Mouse (Mus musculus) small intestine, adult 2 months (tissue): ENCODE data around the gene Chn2. TPM values are rescaled to one million over a fixed set of nuclear protein-coding genes. Genes with fewer than 3 reads are reported as not detected.

Experiments used
- H3K27ac ChIP-seq: fragments of 200-500 bp; 2 replicates; pipeline ENCODE4 v1.5.1; 2012; ENCODE audit warnings: low read depth, low read length, control low read depth, inconsistent platforms; ENCODE audit not compliant: insufficient read depth
- H3K27me3 ChIP-seq: fragments of 200-500 bp; 2 replicates; pipeline ENCODE4 v1.6.1; 2012; ENCODE audit warnings: mild to moderate bottlenecking, moderate library complexity, low read length, inconsistent platforms; ENCODE audit not compliant: control insufficient read depth, insufficient read depth
- H3K36me3 ChIP-seq: fragments of 200-500 bp; 2 replicates; pipeline ENCODE4 v1.6.1; 2012; ENCODE audit warnings: mild to moderate bottlenecking, low read length, control low read depth, inconsistent platforms; ENCODE audit not compliant: control insufficient read depth, insufficient read depth
- H3K4me1 ChIP-seq: fragments of 200-500 bp; 2 replicates; pipeline ENCODE4 v1.6.1; 2012; ENCODE audit warnings: low read length, inconsistent platforms, mixed read lengths; ENCODE audit not compliant: control insufficient read depth, insufficient read depth, insufficient read length
- H3K4me3 ChIP-seq: fragments of 200-500 bp; 2 replicates; pipeline ENCODE4 v1.5.1; 2012; ENCODE audit warnings: low read depth, mild to moderate bottlenecking, control low read depth, inconsistent platforms, low read length, moderate library complexity
- CTCF ChIP-seq: fragments of 200-500 bp; IDR thresholded peaks from 2 replicates; pipeline ENCODE4 v1.5.1; 2012; ENCODE audit warnings: low read depth, mild to moderate bottlenecking, control low read depth, inconsistent platforms, low read length, moderate library complexity, mixed read lengths; ENCODE audit not compliant: insufficient replicate concordance, insufficient read length; ENCODE audit errors: extremely low read depth
- POLR2A ChIP-seq: fragments of 200-500 bp; IDR thresholded peaks from 2 replicates; pipeline ENCODE4 v1.6.1; 2012; ENCODE audit warnings: low read depth, mild to moderate bottlenecking, control low read depth, inconsistent platforms, low read length, moderate library complexity
- WGBS: fragments of 180-500 bp; shearing (Covaris S2); methylation state at CpG from one replicate; pipeline ENCODE4 v1.1.7; 2018; 5-methylcytosine and 5-hydroxymethylcytosine counted together
- polyA plus RNA-seq: library from polyadenylated mRNA; depleted of rRNA; stranded (reverse); fragments of >200 nt; gene quantifications from 2 replicates; pipeline ENCODE4 v1.2.3, GENCODE M21; 2012

Gene Chn2
- polyA plus RNA-seq, 1 experiment: 53.5 TPM

GRCm38 (mm10) chr6:54076625-54077024, 37.3 kb downstream of the Chn2 start:
- H3K4me3 ChIP-seq: no peak overlapping the region
- no peak for TF ChIP-seq POLR2A
- TF ChIP-seq CTCF: no peak
- H3K4me1 ChIP-seq: peaks cover 2% of the 10 kb centered on the region; the same call in 1 of the 2 replicates
- no peaks in the 10 kb centered on the region for H3K36me3 ChIP-seq
- no peak overlapping the region for H3K27ac ChIP-seq
- 92% methylated on average over 5 of the region's 5 CpGs for WGBS
- H3K27me3 ChIP-seq: no peaks in the 10 kb centered on the region

- Histone ChIP-seq H3K27ac (no peak overlapping the region), H3K4me3 (no peak overlapping the region), H3K36me3 (no peaks in the 10 kb centered on the region), H3K27me3 (no peaks in the 10 kb centered on the region), H3K4me1 (peaks cover 6% of the 10 kb centered on the region; the same call in 1 of the 2 replicates)
- TF ChIP-seq POLR2A (no peak), CTCF (no peak)
- WGBS: 51% methylated on average over 2 of the region's 2 CpGs
Measured at GRCm38 (mm10) chr6:54078269-54078668, 38.9 kb downstream of the Chn2 start.

GRCm38 (mm10) chr6:54079881-54080280, 40.5 kb downstream of the Chn2 start:
- H3K36me3 ChIP-seq: no peaks in the 10 kb centered on the region
- TF ChIP-seq CTCF (no peak), POLR2A (no peak)
- peaks cover 9% of the 10 kb centered on the region; the same call in 1 of the 2 replicates for H3K4me1 ChIP-seq
- H3K27me3 ChIP-seq: no peaks in the 10 kb centered on the region
- H3K4me3 ChIP-seq: no peak overlapping the region
- H3K27ac ChIP-seq: no peak overlapping the region
- 94% methylated on average over 2 of the region's 2 CpGs for WGBS

- WGBS: 91% methylated on average over 15 of the region's 15 CpGs
- TF ChIP-seq CTCF (no peak), POLR2A (no peak)
- no peak overlapping the region for H3K27ac ChIP-seq
Measured at GRCm38 (mm10) chr6:54080518-54081285, 41.3 kb downstream of the Chn2 start.

GRCm38 (mm10) chr6:54082576-54082975, 43.2 kb downstream of the Chn2 start:
- Histone ChIP-seq H3K27me3 (no peaks in the 10 kb centered on the region), H3K4me1 (peaks cover 9% of the 10 kb centered on the region; the same call in 1 of the 2 replicates), H3K36me3 (no peaks in the 10 kb centered on the region), H3K27ac (no peak overlapping the region), H3K4me3 (no peak overlapping the region)
- WGBS: 56% methylated on average over 2 of the region's 2 CpGs
- TF ChIP-seq CTCF (no peak), POLR2A (no peak)

More at GRCm38 (mm10) chr6:54080518-54081285, 41.3 kb downstream of the Chn2 start:
- no peak overlapping the region for H3K4me3 ChIP-seq
- no peaks in the 10 kb centered on the region for H3K27me3 ChIP-seq
- peaks cover 9% of the 10 kb centered on the region; the same call in 1 of the 2 replicates for H3K4me1 ChIP-seq
- H3K36me3 ChIP-seq: no peaks in the 10 kb centered on the region

- no peak overlapping the region for H3K4me3 ChIP-seq
- H3K36me3 ChIP-seq: no peaks in the 10 kb centered on the region
- WGBS: 94% methylated on average over 6 of the region's 6 CpGs
- H3K27me3 ChIP-seq: no peaks in the 10 kb centered on the region
- H3K27ac ChIP-seq: no peak overlapping the region
- peaks cover 16% of the 10 kb centered on the region; the same call in 1 of the 2 replicates for H3K4me1 ChIP-seq
- no peak for TF ChIP-seq POLR2A
- TF ChIP-seq CTCF: no peak
Measured at GRCm38 (mm10) chr6:54084046-54084445, 44.7 kb downstream of the Chn2 start.

DNA sequence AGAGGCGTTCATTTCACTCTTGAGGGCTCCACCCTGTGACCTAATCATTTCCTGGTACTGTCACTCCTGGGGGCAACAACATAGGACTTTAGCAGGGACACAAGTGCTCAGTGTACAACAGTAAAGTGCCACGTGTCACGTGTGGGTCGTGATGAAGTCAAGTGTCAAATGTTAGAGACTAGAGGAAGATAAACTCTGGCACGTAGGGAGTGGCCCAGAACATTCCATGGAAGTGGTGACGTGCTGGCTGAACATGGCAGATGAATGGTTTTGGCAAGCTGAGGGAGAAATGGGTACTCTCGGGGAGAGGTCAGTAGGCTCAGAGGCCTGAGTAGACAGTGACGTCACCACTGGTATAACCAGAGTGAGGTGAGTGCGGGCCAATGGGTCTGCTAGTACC, 45.7 kb downstream of the Chn2 start:
- H3K27me3 ChIP-seq: no peaks in the 10 kb centered on the region
- H3K27ac ChIP-seq: no peak overlapping the region
- no peak overlapping the region for H3K4me3 ChIP-seq
- peaks cover 16% of the 10 kb centered on the region; the same call in 1 of the 2 replicates for H3K4me1 ChIP-seq
- no peaks in the 10 kb centered on the region for H3K36me3 ChIP-seq
- TF ChIP-seq POLR2A (no peak), CTCF (no peak)
- WGBS: 79% methylated on average over 9 of the region's 9 CpGs
